Mouse (Mus musculus): ENCODE measurements at regions not wholly inside any gene's neighbourhood (a gene's known extent, or its start where the extent isn't known, plus 50 kb on each side); places are given as distances from the start of the nearest gene placed in this dataset.

GRCm38 (mm10) chr1:167905424-167905823 is 216.4 kb downstream of the Lmx1a start:
- DNase-seq (ENCODE audit: low read depth) = no peak

- no peak for DNase-seq (ENCODE audit: low read depth)
Observed at GRCm38 (mm10) chr1:167912074-167912473, 223.0 kb downstream of the Lmx1a start.

DNA sequence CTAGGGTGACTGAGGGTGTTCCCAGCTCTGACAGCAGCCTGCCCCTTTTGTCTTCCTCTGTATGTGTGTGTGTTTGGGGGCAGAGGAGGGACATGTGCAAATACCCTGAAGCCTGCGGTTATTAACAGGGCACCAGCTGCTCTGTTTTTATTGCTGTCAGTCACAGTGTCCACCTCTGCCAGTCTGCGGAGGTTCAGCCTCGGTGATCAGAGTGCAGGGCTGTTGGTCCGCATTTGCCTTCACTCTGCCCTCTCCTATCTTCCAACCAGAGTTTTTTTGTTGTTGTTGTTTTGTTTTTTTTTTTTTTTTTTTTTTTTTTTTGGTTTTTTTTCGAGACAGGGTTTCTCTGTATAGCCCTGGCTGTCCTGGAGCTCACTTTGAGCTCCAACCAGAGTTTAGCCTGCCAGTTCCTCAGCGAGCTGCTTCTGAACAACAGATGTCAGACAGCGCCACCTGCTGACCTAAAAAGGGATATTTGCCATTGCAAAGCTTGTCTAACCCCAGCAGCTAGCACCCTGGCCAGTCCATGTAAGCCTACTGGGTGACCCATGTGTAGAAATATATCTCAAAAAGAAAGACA is 226.0 kb downstream of the Lmx1a start:
- DNase-seq (ENCODE audit: low read depth) = peak; percentile 53

DNA sequence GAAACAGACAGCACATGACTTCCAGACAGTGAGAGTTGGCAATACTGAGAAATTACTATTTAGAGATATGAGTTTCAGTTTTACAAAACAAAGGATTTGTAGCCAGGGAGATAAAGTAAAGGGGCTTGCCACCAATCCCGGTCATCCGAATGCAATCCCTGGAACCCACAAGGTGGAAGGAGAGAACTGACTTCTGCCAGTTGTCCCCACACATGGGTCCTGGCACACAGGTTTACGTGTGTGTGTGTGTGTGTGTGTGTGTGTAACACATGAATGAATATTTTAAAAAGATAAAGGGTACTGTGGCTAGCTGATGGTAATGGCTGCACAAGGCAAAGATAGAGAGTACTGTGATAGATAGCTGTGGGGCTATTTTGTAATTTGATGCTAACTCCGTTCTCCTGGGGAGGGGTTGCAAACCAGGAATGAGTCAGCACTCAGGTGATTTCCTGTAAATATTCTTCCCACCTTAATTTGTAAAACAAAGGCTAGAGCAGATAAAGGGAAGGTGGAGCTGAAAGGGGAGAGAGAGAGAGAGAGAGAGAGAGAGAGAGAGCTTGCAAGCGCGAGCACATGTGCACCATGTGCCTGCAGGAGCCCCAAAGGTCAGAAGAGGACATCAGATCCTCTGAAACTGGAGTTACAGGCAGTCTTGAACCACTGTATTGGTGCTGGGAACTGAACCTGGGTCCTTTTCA is 226.7 kb downstream of the Lmx1a start:
- no peak for DNase-seq (ENCODE audit: low read depth)

GRCm38 (mm10) chr1:167922917-167923316 is 233.9 kb downstream of the Lmx1a start:
- no peak for DNase-seq (ENCODE audit: low read depth)

GRCm38 (mm10) chr1:167928060-167928467 is 239.0 kb downstream of the Lmx1a start:
- no peak for DNase-seq (ENCODE audit: low read depth)

DNA sequence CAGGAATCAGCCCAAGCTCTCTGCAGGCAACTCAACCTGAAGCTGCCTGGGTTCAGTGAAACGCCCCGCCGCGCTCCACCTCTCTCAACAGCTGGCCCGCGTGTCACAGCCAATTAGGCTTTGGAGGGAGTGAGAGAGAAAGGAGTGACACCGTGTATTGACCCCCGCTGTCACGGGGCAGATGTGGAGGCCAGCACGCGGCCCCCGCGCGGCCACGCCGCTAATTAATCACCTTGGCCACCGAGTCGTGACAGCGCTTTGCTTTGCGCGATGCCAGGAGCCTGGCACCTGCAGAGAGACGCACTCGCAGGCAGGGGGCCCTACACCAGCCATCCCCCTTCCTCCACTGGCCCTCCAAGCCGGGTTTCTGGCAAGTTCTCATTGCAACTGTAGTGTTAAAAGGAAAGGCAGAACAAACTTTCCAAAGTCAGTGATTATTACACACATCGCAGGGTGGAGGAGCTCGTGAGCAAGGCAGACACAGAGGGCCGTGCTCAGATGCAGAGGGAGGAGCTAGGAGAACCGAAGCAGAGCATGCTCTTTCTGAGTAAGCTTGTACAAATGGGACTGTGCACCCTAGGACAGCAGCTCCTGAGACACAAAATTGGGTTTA is 240.8 kb downstream of the Lmx1a start:
- no peak for DNase-seq (ENCODE audit: low read depth)

DNA sequence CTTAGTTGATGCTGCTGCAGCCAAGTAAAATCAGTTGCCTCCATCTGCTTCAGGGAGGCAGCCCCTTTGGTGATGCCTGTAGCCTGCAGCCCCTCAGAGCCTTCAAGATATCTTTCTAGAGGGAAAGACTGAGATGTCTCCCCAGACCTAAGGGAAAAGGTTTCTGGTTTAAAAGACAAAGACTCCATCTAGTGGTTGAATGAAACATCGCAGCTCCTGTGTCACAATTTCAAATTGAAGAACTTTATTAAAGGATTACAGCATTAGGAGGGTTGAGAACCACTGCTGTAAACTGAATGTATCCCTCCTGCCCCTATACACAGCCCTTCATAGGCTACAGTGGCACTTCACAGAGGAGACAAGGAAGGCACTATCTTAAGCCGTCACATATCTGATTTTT is 243.1 kb downstream of the Lmx1a start:
- DNase-seq (ENCODE audit: low read depth) = peak; percentile 36

GRCm38 (mm10) chr1:167936726-167937125 is 247.7 kb downstream of the Lmx1a start:
- DNase-seq (ENCODE audit: low read depth) = no peak

- DNase-seq (ENCODE audit: low read depth) = no peak
Observed at GRCm38 (mm10) chr1:167938176-167938575, 249.1 kb downstream of the Lmx1a start.

GRCm38 (mm10) chr1:167942037-167942470 is 253.0 kb downstream of the Lmx1a start:
- DNase-seq (ENCODE audit: low read depth) = peak; percentile 30

- no peak for DNase-seq (ENCODE audit: low read depth)
Observed at GRCm38 (mm10) chr1:167943121-167943520, 254.1 kb downstream of the Lmx1a start.

GRCm38 (mm10) chr1:167945615-167946252 is 256.7 kb downstream of the Lmx1a start:
- DNase-seq (ENCODE audit: low read depth) = no peak

GRCm38 (mm10) chr1:167947866-167948265 is 258.8 kb downstream of the Lmx1a start:
- DNase-seq (ENCODE audit: low read depth) = no peak

DNA sequence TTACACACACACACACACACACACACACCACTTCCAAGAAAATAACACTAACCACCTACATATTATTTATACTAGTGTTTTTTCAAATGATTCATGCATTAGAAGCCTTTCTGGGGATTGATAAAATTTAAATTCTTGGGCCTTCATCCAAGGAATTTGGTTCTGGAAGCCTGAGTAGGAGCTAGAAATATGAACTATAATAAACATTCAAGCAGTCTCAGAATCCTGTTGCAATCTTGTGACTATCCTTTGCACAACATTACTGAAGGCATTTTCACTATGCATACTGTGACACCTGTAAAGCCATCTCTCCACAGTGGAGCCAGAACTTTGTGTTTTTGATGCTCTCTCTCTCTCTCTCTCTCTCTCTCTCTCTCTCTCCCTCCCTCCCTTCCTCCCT is 262.7 kb downstream of the Lmx1a start:
- no peak for DNase-seq (ENCODE audit: low read depth)

GRCm38 (mm10) chr1:167958531-167958930 is 269.5 kb downstream of the Lmx1a start:
- DNase-seq (ENCODE audit: low read depth) = no peak

GRCm38 (mm10) chr1:167969545-167969944 is 280.5 kb downstream of the Lmx1a start:
- DNase-seq (ENCODE audit: low read depth) = no peak

- no peak for DNase-seq (ENCODE audit: low read depth)
Observed at GRCm38 (mm10) chr1:167969985-167970384, 280.9 kb downstream of the Lmx1a start.

- DNase-seq (ENCODE audit: low read depth) = no peak
Observed at GRCm38 (mm10) chr1:167976708-167977107, 287.7 kb downstream of the Lmx1a start.

- no peak for DNase-seq (ENCODE audit: low read depth)
Observed at GRCm38 (mm10) chr1:167979187-167979586, 290.1 kb downstream of the Lmx1a start.

DNA sequence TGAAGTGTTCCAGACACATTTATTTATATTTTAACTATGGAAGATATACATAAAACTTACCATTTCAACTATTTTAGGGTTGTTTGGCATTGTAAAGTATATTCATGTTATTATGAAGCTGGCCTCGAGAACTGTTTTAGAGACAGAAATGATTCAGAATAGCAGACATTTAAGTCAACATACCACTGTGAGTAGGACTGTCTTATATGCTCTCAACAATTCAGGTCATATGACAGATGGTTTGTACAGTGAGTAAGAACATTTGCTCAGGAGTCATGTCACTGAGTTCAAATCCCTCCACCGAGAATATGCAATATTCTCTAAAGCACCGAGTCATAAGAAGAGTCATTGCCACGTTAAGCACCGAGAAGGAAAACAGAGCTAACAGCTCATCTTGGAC is 290.6 kb downstream of the Lmx1a start:
- no peak for DNase-seq (ENCODE audit: low read depth)

- DNase-seq (ENCODE audit: low read depth) = no peak
Observed at GRCm38 (mm10) chr1:167981292-167981691, 292.3 kb downstream of the Lmx1a start.

- no peak for DNase-seq (ENCODE audit: low read depth)
Observed at GRCm38 (mm10) chr1:168007456-168007855, 318.4 kb downstream of the Lmx1a start.
